Mouse (Mus musculus) heart, embryonic 11.5 days (tissue): ENCODE measurements around the gene Thsd4. TPM values are rescaled to one million over a fixed set of nuclear protein-coding genes. Genes with fewer than 3 reads are reported as not detected.

Source experiments
- ATAC-seq: fragments of 200-750 bp; cut with Nextera tagmentation; replicated peaks from 2 replicates; pipeline ENCODE4 v1.8.0; 2017; ENCODE audit warnings: moderate library complexity; ENCODE audit not compliant: insufficient number of reproducible peaks, low FRiP score, low TSS enrichment
- H3K27ac ChIP-seq: fragments of 300-500 bp; sonication (generic); 2 replicates; pipeline ENCODE4 v1.5.1; 2014; ENCODE audit warnings: mild to moderate bottlenecking, low read depth, low read length
- H3K27me3 ChIP-seq: fragments of 300-500 bp; sonication (generic); 2 replicates; pipeline ENCODE4 v1.6.1; 2014; ENCODE audit warnings: mild to moderate bottlenecking, low read length, mixed read lengths; ENCODE audit not compliant: control insufficient read depth, insufficient read depth
- H3K36me3 ChIP-seq: fragments of 300-500 bp; sonication (generic); 2 replicates; pipeline ENCODE4 v1.6.1; 2014; ENCODE audit warnings: mild to moderate bottlenecking, low read length, moderate library complexity, mixed read lengths; ENCODE audit not compliant: control insufficient read depth, insufficient read depth
- H3K4me1 ChIP-seq: fragments of 300-500 bp; sonication (generic); 2 replicates; pipeline ENCODE4 v1.6.1; 2014; ENCODE audit warnings: low read length; ENCODE audit not compliant: control insufficient read depth, insufficient read depth
- H3K4me2 ChIP-seq: fragments of 300-500 bp; sonication (generic); 2 replicates; pipeline ENCODE4 v1.6.1; 2014; ENCODE audit warnings: mild to moderate bottlenecking, moderate library complexity
- H3K4me3 ChIP-seq: fragments of 300-500 bp; sonication (generic); 2 replicates; pipeline ENCODE4 v1.5.1; 2014; ENCODE audit warnings: low read depth, low read length
- H3K9ac ChIP-seq: fragments of 300-500 bp; sonication (generic); 2 replicates; pipeline ENCODE4 v1.6.1; 2014; ENCODE audit warnings: mild to moderate bottlenecking, low read depth, low read length, moderate library complexity
- H3K9me3 ChIP-seq: fragments of 300-500 bp; sonication (generic); replicated peaks from 2 replicates; pipeline ENCODE4 v1.6.1; 2016; ENCODE audit warnings: low read length; ENCODE audit not compliant: control insufficient read depth
- WGBS: fragments of 180-500 bp; shearing (Covaris S2); extraction: QIAGEN DNeasy Blood & Tissue Kit; methylation state at CpG from one replicate; pipeline ENCODE4 v1.1.7; 2014; ENCODE audit not compliant: insufficient replicate concordance; 5-methylcytosine and 5-hydroxymethylcytosine counted together
- polyA plus RNA-seq: library from polyadenylated mRNA; unstranded; fragments of >200 nt; fragmentation: Nextera tagmentation; extraction: Ambion mirVana; gene quantifications from 2 replicates; pipeline ENCODE4 v1.2.1, GENCODE M21; 2014

Gene Thsd4
- polyA plus RNA-seq, 1 experiment from 2014 or later, result 14.6 TPM

- H3K9me3 ChIP-seq, result no peaks in the 10 kb centered on the region
- H3K9ac ChIP-seq, result no peak overlapping the region
Measured at GRCm38 (mm10) chr9:59951001-59951750, 570.7 kb downstream of the Thsd4 start.

DNA sequence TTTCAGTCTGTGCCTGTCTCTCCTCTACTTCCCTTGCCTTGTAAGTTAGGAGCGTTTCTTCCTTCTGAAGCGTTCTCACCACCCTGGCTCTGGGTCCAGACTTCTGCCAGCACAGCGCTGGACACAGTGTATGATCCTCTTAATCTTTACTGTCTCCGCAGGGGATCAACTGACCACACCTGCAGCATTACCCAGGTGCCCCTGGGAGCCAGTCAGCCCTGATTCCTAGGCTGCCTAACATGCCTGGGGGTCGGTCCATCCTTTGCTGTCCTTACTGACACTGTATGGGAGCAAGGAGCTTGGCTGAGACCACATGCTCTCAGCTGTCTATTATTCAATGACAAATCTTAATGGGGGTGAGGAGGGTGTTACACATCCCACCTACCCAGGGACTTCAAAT is 571.9 kb downstream of the Thsd4 start:
- Histone ChIP-seq H3K4me1 (0 out of 2 replicates have a peak, but pooled peaks cover 4% of the 10 kb centered on the region), H3K9ac (no peak overlapping the region), H3K27me3 (no peaks in the 10 kb centered on the region), H3K27ac (no peak overlapping the region), H3K4me3 (no peak overlapping the region), H3K9me3 (no peaks in the 10 kb centered on the region), H3K4me2 (no peak overlapping the region), H3K36me3 (no peaks in the 10 kb centered on the region)
- no peak for ATAC-seq
- 81% methylated on average over 5 of the region's 5 CpGs for WGBS

More at GRCm38 (mm10) chr9:59951001-59951750, 570.7 kb downstream of the Thsd4 start:
- peaks cover 8% of the 10 kb centered on the region; the same call in 1 of the 2 replicates for H3K4me1 ChIP-seq
- no peak overlapping the region for H3K4me2 ChIP-seq
- no peak for ATAC-seq
- H3K36me3 ChIP-seq, result no peaks in the 10 kb centered on the region
- no peaks in the 10 kb centered on the region for H3K27me3 ChIP-seq
- no peak overlapping the region for H3K4me3 ChIP-seq
- no peak overlapping the region for H3K27ac ChIP-seq
- 86% methylated on average over 9 of the region's 9 CpGs for WGBS

DNA sequence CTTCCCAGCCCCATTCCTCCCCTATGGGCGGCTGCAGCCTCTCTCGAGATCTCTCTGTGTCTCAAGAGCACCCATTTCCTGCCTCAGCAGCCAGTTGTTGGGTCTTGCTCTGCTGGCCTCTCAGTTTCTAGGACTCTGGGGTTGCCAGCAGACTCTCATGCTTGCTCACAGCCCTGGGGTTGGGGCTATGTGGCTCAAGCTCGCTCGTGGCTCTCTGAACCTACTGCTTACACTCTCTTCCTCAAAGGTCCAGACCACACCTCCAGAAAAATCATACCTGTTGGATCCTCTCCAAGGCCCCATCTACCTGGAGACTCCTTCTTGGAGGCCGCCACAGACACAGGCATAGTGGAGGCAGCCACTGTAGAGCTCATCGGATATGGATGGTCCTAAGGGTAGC is 572.3 kb downstream of the Thsd4 start:
- no peak overlapping the region for H3K27ac ChIP-seq
- no peaks in the 10 kb centered on the region for H3K36me3 ChIP-seq
- WGBS, result 83% methylated on average over 6 of the region's 6 CpGs
- no peak overlapping the region for H3K4me3 ChIP-seq
- no peak overlapping the region for H3K4me2 ChIP-seq
- ATAC-seq, result no peak
- no peaks in the 10 kb centered on the region for H3K27me3 ChIP-seq
- no peak overlapping the region for H3K9ac ChIP-seq
- no peaks in the 10 kb centered on the region for H3K9me3 ChIP-seq
- H3K4me1 ChIP-seq, result 0 out of 2 replicates have a peak, but pooled peaks cover 4% of the 10 kb centered on the region

DNA sequence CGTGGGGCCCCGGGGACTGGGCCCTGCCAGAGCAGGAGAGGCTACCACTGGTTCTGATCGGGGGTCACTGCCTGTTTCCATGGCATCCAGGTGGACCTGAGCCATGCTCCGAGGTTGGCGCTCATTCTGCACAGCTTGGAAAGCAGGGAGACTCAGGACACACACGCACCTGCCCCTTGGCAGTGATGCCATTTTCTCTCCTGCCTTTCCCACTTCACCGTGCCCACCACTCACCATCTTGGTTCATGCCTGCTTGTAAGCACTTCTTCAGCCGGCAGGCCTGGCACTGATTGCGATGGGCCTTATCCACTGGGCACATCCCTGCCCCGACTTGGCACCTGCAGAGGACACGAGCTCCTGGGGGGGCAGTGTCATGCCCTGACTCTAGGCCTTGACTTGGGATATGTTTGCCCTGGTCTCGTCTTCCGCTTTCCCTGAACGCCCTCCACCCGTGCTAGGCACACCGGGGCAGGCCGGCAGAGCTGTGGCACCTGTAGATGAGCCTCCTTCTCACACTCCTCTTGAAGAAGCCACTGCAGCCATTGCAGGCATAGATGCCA is 573.1 kb downstream of the Thsd4 start:
- H3K36me3 ChIP-seq, result no peaks in the 10 kb centered on the region
- no peak overlapping the region for H3K27ac ChIP-seq
- no peak overlapping the region for H3K9ac ChIP-seq
- H3K27me3 ChIP-seq, result no peaks in the 10 kb centered on the region
- H3K4me2 ChIP-seq, result no peak overlapping the region
- no peaks in the 10 kb centered on the region for H3K9me3 ChIP-seq
- WGBS, result 84% methylated on average over 17 of the region's 17 CpGs
- H3K4me3 ChIP-seq, result no peak overlapping the region
- no peak for ATAC-seq
- H3K4me1 ChIP-seq, result 0 out of 2 replicates have a peak, but pooled peaks cover 4% of the 10 kb centered on the region

- 73% methylated on average over 8 of the region's 8 CpGs for WGBS
- ATAC-seq, result no peak
- Histone ChIP-seq H3K36me3 (no peaks in the 10 kb centered on the region), H3K27ac (no peak overlapping the region), H3K4me3 (no peak overlapping the region), H3K27me3 (no peaks in the 10 kb centered on the region), H3K4me2 (no peak overlapping the region), H3K9me3 (no peaks in the 10 kb centered on the region), H3K9ac (no peak overlapping the region), H3K4me1 (0 out of 2 replicates have a peak, but pooled peaks cover 4% of the 10 kb centered on the region)
Measured at GRCm38 (mm10) chr9:59948226-59948625, 573.6 kb downstream of the Thsd4 start.

DNA sequence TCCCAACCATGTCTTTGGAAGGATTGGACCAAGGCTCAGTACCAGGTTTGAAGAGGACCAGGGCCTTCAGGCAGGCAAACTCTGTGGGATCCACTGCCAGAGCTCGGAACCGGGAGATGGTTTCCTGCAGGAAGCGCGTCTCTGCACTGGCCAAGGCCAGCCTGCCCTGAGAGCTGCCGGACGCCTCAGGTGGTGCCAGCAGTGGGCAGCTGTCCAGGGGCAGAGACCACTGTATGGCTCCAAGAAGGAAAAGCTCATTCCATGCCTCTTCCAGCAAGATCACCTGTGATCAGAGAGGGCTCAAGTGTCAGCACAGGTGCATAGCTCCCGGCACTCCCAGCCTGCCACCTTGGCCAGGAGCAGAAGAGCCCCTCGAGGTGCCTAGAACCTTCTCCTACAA is 574.6 kb downstream of the Thsd4 start:
- WGBS, result 89% methylated on average over 8 of the region's 8 CpGs
- no peak for ATAC-seq
- H3K36me3 ChIP-seq, result no peaks in the 10 kb centered on the region

GRCm38 (mm10) chr9:59945241-59945640 is 576.6 kb downstream of the Thsd4 start:
- no peak for ATAC-seq
- Histone ChIP-seq H3K4me1 (peaks cover 10% of the 10 kb centered on the region), H3K4me3 (no peak overlapping the region), H3K27ac (no peak overlapping the region), H3K27me3 (no peaks in the 10 kb centered on the region), H3K9ac (no peak overlapping the region), H3K36me3 (no peaks in the 10 kb centered on the region), H3K4me2 (no peak overlapping the region), H3K9me3 (no peaks in the 10 kb centered on the region)
- WGBS, result 83% methylated on average over 3 of the region's 3 CpGs

More for the DNA sequence above, 574.6 kb downstream of the Thsd4 start:
- no peak overlapping the region for H3K4me3 ChIP-seq
- no peak overlapping the region for H3K27ac ChIP-seq
- no peaks in the 10 kb centered on the region for H3K4me1 ChIP-seq
- no peaks in the 10 kb centered on the region for H3K27me3 ChIP-seq
- H3K4me2 ChIP-seq, result no peak overlapping the region
- no peaks in the 10 kb centered on the region for H3K9me3 ChIP-seq
- no peak overlapping the region for H3K9ac ChIP-seq

DNA sequence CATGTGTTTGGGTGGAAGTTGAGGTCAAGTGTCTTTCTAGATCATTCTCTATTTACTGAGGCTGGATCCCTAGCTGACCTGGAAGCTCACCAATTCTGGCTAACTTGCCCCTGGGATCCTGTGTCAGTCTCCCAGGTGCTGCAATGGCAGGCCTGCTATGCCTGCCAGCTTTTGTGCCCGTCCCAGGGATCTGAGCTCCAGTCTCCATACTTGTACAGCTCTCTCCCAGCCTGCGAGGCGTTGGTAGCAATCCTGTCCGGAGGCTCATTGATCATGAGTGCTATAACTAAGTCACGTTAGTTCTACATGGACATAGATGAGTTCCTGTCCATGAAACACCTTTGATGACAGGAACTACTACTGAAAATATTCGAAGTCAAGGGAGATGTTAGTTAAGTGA is 578.0 kb downstream of the Thsd4 start:
- Histone ChIP-seq H3K4me3 (no peak overlapping the region), H3K4me1 (peaks cover 10% of the 10 kb centered on the region), H3K9ac (no peak overlapping the region), H3K27ac (no peak overlapping the region), H3K9me3 (no peaks in the 10 kb centered on the region), H3K27me3 (no peaks in the 10 kb centered on the region), H3K4me2 (no peak overlapping the region), H3K36me3 (no peaks in the 10 kb centered on the region)
- ATAC-seq, result no peak
- WGBS, result 89% methylated on average over 6 of the region's 6 CpGs
